Mouse (Mus musculus) ES-E14 (cell line): ENCODE measurements around the gene Lck. TPM values are rescaled to one million over a fixed set of nuclear protein-coding genes. Genes with fewer than 3 reads are reported as not detected.

Experiments
- DNase-seq: peaks from one replicate; pipeline ENCODE4 v3.0.0-alpha.2; 2013; ENCODE audit warnings: low read depth, low spot score
- H3K27ac ChIP-seq: 2 replicates; pipeline ENCODE4 v1.5.1; 2012; ENCODE audit warnings: low read depth, mild to moderate bottlenecking, low read length, moderate library complexity, mixed read lengths; ENCODE audit not compliant: poor library complexity, insufficient read depth, severe bottlenecking
- H3K36me3 ChIP-seq: 2 replicates; pipeline ENCODE4 v1.6.1; 2012; ENCODE audit warnings: mild to moderate bottlenecking, low read length, moderate library complexity, mixed read lengths; ENCODE audit not compliant: control insufficient read depth, poor library complexity, insufficient read depth, severe bottlenecking
- H3K4me1 ChIP-seq, 2 experiments: fragments of 150-350 bp in 1 of 2; sonication (generic) in 1 of 2; 2 replicates each; pipeline ENCODE4 v1.6.1; 2012; ENCODE audit warnings: low read length in 2 of 2, mild to moderate bottlenecking in 1 of 2, mixed read lengths in 1 of 2; ENCODE audit not compliant: control insufficient read depth in 2 of 2, insufficient read depth in 2 of 2, poor library complexity in 1 of 2
- H3K4me3 ChIP-seq, 2 experiments: fragments of 150-350 bp in 1 of 2; sonication (generic) in 1 of 2; 2 replicates each; pipeline ENCODE4 v1.5.1; 2012; ENCODE audit warnings: low read length in 2 of 2, low read depth in 1 of 2, mild to moderate bottlenecking in 1 of 2, mixed read lengths in 1 of 2; ENCODE audit not compliant: insufficient read depth in 1 of 2, poor library complexity in 1 of 2, severe bottlenecking in 1 of 2
- H3K9ac ChIP-seq: 2 replicates; pipeline ENCODE4 v1.6.1; 2012; ENCODE audit warnings: low read depth, mild to moderate bottlenecking, low read length, mixed read lengths; ENCODE audit not compliant: poor library complexity, insufficient read depth, severe bottlenecking
- H3K9me3 ChIP-seq: fragments of 150-350 bp; sonication (generic); 2 replicates; pipeline ENCODE4 v1.6.1; 2012; ENCODE audit warnings: low read depth, mild to moderate bottlenecking, low read length; ENCODE audit not compliant: control insufficient read depth, insufficient read depth
- CHD2 ChIP-seq: IDR thresholded peaks from 2 replicates; pipeline ENCODE4 v1.6.1; 2014; ENCODE audit warnings: mild to moderate bottlenecking, low read depth, low read length, inconsistent platforms
- HCFC1 ChIP-seq: IDR thresholded peaks from 2 replicates; pipeline ENCODE4 v1.6.1; 2012; ENCODE audit warnings: low read length, inconsistent platforms, borderline replicate concordance; ENCODE audit not compliant: insufficient read depth
- MAFK ChIP-seq: IDR thresholded peaks from 2 replicates; pipeline ENCODE4 v1.6.1; 2014; ENCODE audit warnings: mild to moderate bottlenecking, low read depth, low read length, inconsistent platforms; ENCODE audit not compliant: insufficient read depth
- ZC3H11A ChIP-seq: IDR thresholded peaks from 2 replicates; pipeline ENCODE4 v1.6.1; 2012; ENCODE audit warnings: low read depth, mild to moderate bottlenecking, inconsistent platforms, low read length, borderline replicate concordance
- ZNF384 ChIP-seq: IDR thresholded peaks from 2 replicates; pipeline ENCODE4 v1.6.1; 2012; ENCODE audit warnings: low read depth, low read length, inconsistent platforms
- in situ Hi-C, 2 experiments: fragments of 600-800 bp; cut with MboI; formaldehyde crosslinking; loops; one replicate each; pipeline ENCODE4 v1.15.1; 2025; ENCODE audit warnings: low sequenced_read_pairs in 2 of 2, inconsistent platforms in 1 of 2; ENCODE audit not compliant: unreplicated experiment in 2 of 2
- total RNA-seq: library from RNA; depleted of rRNA; stranded (reverse); fragments of 300-350 nt; gene quantifications from 2 replicates; pipeline ENCODE4 v1.2.3, GENCODE M21; 2012

Lck gene
- total RNA-seq, 1 experiment: 19.1 TPM

GRCm38 (mm10) chr4:129582251-129582650, 8.8 kb upstream of the Lck start:
- no peaks in the 10 kb centered on the region for H3K9me3 ChIP-seq
- peak; percentile 45 for DNase-seq
- no peaks in the 10 kb centered on the region for H3K36me3 ChIP-seq
- peak overlapping the region; percentile 47; the same call in 1 of the 2 replicates for H3K9ac ChIP-seq
- in situ Hi-C loops: no loop called here
- no peak overlapping the region for H3K27ac ChIP-seq
- TF ChIP-seq ZC3H11A: no peak
- no peak for TF ChIP-seq HCFC1
- no peak for TF ChIP-seq ZNF384
- TF ChIP-seq CHD2: no peak
- no peak overlapping the region for H3K4me3 ChIP-seq
- peaks cover 0 to 13% of the 10 kb centered on the region in 2 experiments; a peak in 1 of 4 replicates for H3K4me1 ChIP-seq

DNA sequence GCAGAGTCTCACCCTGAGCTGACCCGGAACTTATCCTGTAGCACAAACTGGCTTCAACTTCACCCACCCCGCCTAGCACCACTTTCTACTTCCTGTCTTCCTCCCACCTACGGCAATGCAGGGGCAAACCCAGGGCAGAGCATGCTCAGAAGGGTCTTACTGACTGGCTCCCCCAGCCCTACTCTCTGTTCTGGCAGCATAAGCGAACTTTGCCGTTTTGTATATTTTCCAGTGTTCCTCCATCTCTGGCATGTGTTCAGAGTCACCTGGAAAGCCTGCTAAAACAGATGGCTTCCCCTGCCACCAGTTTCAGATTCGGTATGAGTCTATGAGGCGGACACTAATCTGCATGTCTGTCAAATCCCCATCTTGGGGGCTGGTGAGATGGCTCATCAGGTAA, 6.9 kb upstream of the Lck start:
- Histone ChIP-seq H3K9me3 (no peaks in the 10 kb centered on the region), H3K36me3 (no peaks in the 10 kb centered on the region), H3K9ac (no peak overlapping the region; the same call in 1 of the 2 replicates), H3K27ac (peak overlapping the region; percentile 16; the same call in 1 of the 2 replicates), H3K4me1 (peaks cover 0 to 10% of the 10 kb centered on the region in 2 experiments; a peak in 1 of 4 replicates), H3K4me3 (no peak overlapping the region)
- peak; percentile 45 for DNase-seq
- no peak for TF ChIP-seq ZNF384
- TF ChIP-seq CHD2: no peak
- TF ChIP-seq MAFK: no peak
- TF ChIP-seq HCFC1: no peak
- no peak for TF ChIP-seq ZC3H11A
- in situ Hi-C loops: no loop called here

DNA sequence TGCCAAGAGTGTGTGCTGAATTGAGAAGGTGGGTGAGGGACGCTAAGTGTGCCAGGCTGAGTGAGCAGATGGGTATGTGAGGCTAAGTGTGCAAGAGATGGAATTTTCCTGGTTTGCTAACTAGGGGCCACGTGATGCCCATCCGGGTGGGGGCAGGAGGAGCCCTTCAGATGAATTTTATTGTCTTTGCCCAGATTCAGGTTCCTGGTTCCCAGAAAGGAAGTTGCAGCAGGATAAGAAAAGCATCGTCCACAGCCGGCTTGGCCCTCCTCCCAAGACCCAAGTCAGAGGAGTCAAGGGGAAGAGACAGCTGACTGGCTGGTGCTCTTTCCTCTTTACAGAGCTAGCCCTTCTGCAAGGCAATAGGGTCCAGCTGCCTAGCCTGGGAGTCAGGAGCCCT, 5.0 kb upstream of the Lck start, which contains the start of gene Fam167b:
Gene Fam167b (minus strand): TSS at position 84 of the 400 bp plus-strand sequence.
- Histone ChIP-seq H3K9ac (0 out of 2 replicates have a peak within 1 kb of the TSS, but pooled peaks have one; percentile 7), H3K36me3 (no peaks in the 10 kb centered on the region), H3K27ac (no peak within 1 kb of the TSS), H3K4me1 (peaks cover 0 to 6% of the 10 kb centered on the region in 2 experiments; a peak in 1 of 4 replicates), H3K9me3 (no peaks in the 10 kb centered on the region), H3K4me3 (no peak within 1 kb of the TSS)
- DNase-seq: no peak
- TF ChIP-seq ZC3H11A (no peak), CHD2 (no peak)
- in situ Hi-C loops: no loop called here

- in situ Hi-C loops: no loop called here
- peaks cover 0 to 6% of the 10 kb centered on the region in 2 experiments; a peak in 1 of 4 replicates for H3K4me1 ChIP-seq
- no peak for DNase-seq
- H3K36me3 ChIP-seq: no peaks in the 10 kb centered on the region
- no peak overlapping the region for H3K27ac ChIP-seq
- TF ChIP-seq CHD2 (peak; percentile 84), MAFK (no peak), ZC3H11A (no peak)
- no peak overlapping the region for H3K9ac ChIP-seq
- no peak overlapping the region for H3K4me3 ChIP-seq
- no peaks in the 10 kb centered on the region for H3K9me3 ChIP-seq
Measured at GRCm38 (mm10) chr4:129577688-129578087, 4.2 kb upstream of the Lck start.

GRCm38 (mm10) chr4:129576863-129577491, 3.5 kb upstream of the Lck start:
- DNase-seq: no peak
- in situ Hi-C loops: no loop called here
- no peaks in the 10 kb centered on the region for H3K36me3 ChIP-seq
- no peaks in the 10 kb centered on the region for H3K9me3 ChIP-seq
- peaks cover 0 to 6% of the 10 kb centered on the region in 2 experiments; a peak in 2 of 4 replicates for H3K4me1 ChIP-seq
- TF ChIP-seq MAFK (no peak), ZNF384 (no peak), HCFC1 (no peak), CHD2 (no peak), ZC3H11A (no peak)
- H3K4me3 ChIP-seq: no peak overlapping the region
- H3K9ac ChIP-seq: 0 out of 2 replicates have a peak overlapping the region, but pooled peaks have one; percentile 7
- H3K27ac ChIP-seq: no peak overlapping the region
